Mouse (Mus musculus) hindbrain, embryonic 12.5 days (tissue): ENCODE measurements at regions not wholly inside any gene's neighbourhood (a gene's known extent, or its start where the extent isn't known, plus 50 kb on each side); places are given as distances from the start of the nearest gene placed in this dataset.

Source experiments
- ATAC-seq: fragments of 200-750 bp; cut with Nextera tagmentation; 2 replicates; pipeline ENCODE4 v1.8.0; 2017; ENCODE audit warnings: moderate TSS enrichment; ENCODE audit not compliant: low FRiP score
- H3K27ac ChIP-seq: fragments of 300-500 bp; sonication (generic); 2 replicates; pipeline ENCODE4 v1.5.1; 2016; ENCODE audit warnings: mild to moderate bottlenecking
- H3K27me3 ChIP-seq: fragments of 300-500 bp; sonication (generic); 2 replicates; pipeline ENCODE4 v1.6.1; 2016; ENCODE audit warnings: mild to moderate bottlenecking
- H3K36me3 ChIP-seq: fragments of 300-500 bp; sonication (generic); 2 replicates; pipeline ENCODE4 v1.6.1; 2016; ENCODE audit warnings: mild to moderate bottlenecking
- H3K4me1 ChIP-seq: fragments of 300-500 bp; sonication (generic); 2 replicates; pipeline ENCODE4 v1.6.1; 2016
- H3K4me2 ChIP-seq: fragments of 300-500 bp; sonication (generic); replicated peaks from 2 replicates; pipeline ENCODE4 v1.6.1; 2016; ENCODE audit warnings: mild to moderate bottlenecking
- H3K4me3 ChIP-seq: fragments of 300-500 bp; sonication (generic); 2 replicates; pipeline ENCODE4 v1.5.1; 2016; ENCODE audit warnings: mild to moderate bottlenecking
- H3K9ac ChIP-seq: fragments of 300-500 bp; sonication (generic); 2 replicates; pipeline ENCODE4 v1.6.1; 2016; ENCODE audit warnings: mild to moderate bottlenecking, moderate library complexity
- H3K9me3 ChIP-seq: fragments of 300-500 bp; sonication (generic); replicated peaks from 2 replicates; pipeline ENCODE4 v1.6.1; 2016; ENCODE audit warnings: mild to moderate bottlenecking
- WGBS: fragments of 180-500 bp; shearing (Covaris S2); methylation state at CpG from one replicate; pipeline ENCODE4 v1.1.7; 2016; 5-methylcytosine and 5-hydroxymethylcytosine counted together

GRCm38 (mm10) chr12:32764747-32765146 lies 54.6 kb upstream of the Nampt start:
- Histone ChIP-seq H3K9me3 (no peaks in the 10 kb centered on the region), H3K27me3 (no peaks in the 10 kb centered on the region), H3K4me2 (no peak overlapping the region), H3K9ac (no peak overlapping the region), H3K36me3 (no peaks in the 10 kb centered on the region), H3K27ac (no peak overlapping the region), H3K4me3 (no peak overlapping the region), H3K4me1 (no peaks in the 10 kb centered on the region)
- WGBS: 86% methylated on average over 7 of the region's 7 CpGs
- ATAC-seq: no peak

GRCm38 (mm10) chr12:32765861-32766260 lies 53.5 kb upstream of the Nampt start:
- Histone ChIP-seq H3K9me3 (no peaks in the 10 kb centered on the region), H3K4me1 (no peaks in the 10 kb centered on the region), H3K4me3 (no peak overlapping the region), H3K4me2 (no peak overlapping the region), H3K27me3 (no peaks in the 10 kb centered on the region), H3K9ac (no peak overlapping the region), H3K36me3 (no peaks in the 10 kb centered on the region), H3K27ac (no peak overlapping the region)
- ATAC-seq: no peak

DNA sequence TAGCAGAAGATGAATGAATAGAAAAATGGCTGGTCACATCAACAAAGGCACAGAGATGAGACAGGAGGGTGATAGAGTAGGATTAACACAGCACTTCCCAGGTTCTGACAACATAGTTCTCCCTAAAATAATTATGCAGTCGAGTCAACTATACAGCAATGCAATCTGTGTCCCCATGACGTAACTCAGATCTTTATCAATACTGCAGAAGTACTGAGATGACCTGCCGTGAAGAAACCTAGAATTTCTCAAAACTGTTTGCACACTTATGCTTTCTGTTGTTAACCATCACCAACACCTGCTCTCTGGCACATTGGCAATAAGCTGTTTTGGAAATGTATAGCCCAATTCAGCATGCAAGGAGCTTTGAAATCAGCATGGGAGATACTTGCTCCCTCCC lies 52.8 kb upstream of the Nampt start:
- Histone ChIP-seq H3K4me2 (no peak overlapping the region), H3K9ac (no peak overlapping the region), H3K9me3 (no peaks in the 10 kb centered on the region), H3K27ac (no peak overlapping the region), H3K4me3 (no peak overlapping the region), H3K4me1 (no peaks in the 10 kb centered on the region), H3K27me3 (no peaks in the 10 kb centered on the region), H3K36me3 (no peaks in the 10 kb centered on the region)
- 89% methylated on average over 3 of the region's 3 CpGs for WGBS
- no peak for ATAC-seq

GRCm38 (mm10) chr12:32767206-32768081 lies 51.9 kb upstream of the Nampt start:
- 88% methylated on average over 7 of the region's 7 CpGs for WGBS
- Histone ChIP-seq H3K9ac (no peak overlapping the region), H3K9me3 (no peaks in the 10 kb centered on the region), H3K27me3 (no peaks in the 10 kb centered on the region), H3K4me1 (no peaks in the 10 kb centered on the region), H3K36me3 (no peaks in the 10 kb centered on the region), H3K4me2 (no peak overlapping the region), H3K27ac (no peak overlapping the region), H3K4me3 (no peak overlapping the region)
- ATAC-seq: no peak

DNA sequence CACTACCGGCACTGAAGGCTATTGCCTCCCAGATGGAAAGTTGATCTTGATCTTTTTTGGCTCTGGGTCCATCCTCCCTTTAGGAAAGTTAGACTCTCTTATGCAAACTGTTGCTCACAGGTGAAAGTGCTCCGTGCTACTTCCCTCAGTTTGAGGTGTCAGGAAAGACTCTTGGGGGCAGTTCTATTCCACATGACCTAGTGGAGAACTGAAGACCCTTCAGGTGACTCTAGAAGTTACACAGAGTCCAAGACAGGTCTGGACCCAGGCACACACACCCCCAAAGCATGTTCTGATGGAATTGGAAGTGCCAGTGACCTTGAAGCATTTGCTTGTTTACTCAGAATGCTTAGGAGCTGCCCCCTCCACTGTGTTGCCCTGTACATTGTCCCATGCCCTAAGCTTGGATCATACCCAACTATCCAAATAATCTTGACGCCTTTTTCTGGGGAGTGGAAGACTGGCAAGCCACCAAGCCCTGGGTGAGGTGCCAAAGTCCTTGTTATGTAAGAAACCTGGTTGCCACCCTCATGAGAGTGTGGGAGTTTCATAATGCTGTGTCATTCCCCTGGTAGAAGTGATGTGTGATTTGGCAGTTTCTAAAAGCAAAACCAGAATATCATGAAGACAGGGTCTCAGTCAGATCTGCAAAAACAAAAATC lies 51.1 kb upstream of the Nampt start:
- Histone ChIP-seq H3K27me3 (no peaks in the 10 kb centered on the region), H3K4me2 (no peak overlapping the region), H3K4me3 (no peak overlapping the region), H3K9ac (no peak overlapping the region), H3K4me1 (no peaks in the 10 kb centered on the region), H3K36me3 (no peaks in the 10 kb centered on the region), H3K27ac (no peak overlapping the region), H3K9me3 (no peaks in the 10 kb centered on the region)
- ATAC-seq: no peak
- 77% methylated on average over 3 of the region's 3 CpGs for WGBS

DNA sequence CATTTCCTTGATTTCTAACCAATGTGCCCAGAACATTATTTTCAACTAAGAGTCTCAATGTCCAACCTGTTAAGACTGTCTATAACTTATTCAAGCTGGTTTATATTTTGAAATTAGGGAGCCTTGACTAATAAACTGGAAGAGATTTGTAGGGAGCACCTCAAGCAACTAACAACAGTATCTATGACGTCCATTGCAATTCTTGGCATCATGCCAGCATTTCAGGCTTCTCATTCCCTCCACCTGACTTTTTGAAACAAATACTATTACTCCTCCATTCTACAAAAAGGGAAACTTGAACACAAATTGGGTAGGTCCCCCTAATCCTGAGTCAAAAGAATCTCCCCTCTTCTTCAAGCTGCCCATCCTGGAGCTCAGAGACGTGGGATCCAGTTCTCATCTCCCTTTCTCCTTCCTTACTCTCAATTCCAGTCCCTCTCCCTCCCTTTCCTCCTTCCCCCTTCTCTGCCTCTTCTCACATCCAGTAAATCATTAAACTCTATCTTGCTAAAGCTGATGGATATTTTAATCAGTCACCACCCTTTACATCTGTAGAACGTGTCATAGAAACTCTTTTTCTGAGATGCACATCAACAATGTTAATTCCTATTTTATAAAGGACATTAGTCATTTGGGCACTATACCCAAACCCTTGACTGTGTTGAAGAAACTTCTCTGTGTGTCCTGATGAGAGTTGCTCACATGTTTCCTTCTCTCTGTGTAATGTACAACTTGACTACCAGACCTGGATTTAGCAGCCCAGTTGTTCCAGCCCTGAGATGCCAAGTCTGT lies 50.4 kb upstream of the Nampt start:
- Histone ChIP-seq H3K36me3 (no peaks in the 10 kb centered on the region), H3K4me1 (no peaks in the 10 kb centered on the region), H3K4me3 (no peak overlapping the region), H3K9me3 (no peaks in the 10 kb centered on the region), H3K27me3 (no peaks in the 10 kb centered on the region), H3K27ac (no peak overlapping the region), H3K4me2 (no peak overlapping the region), H3K9ac (no peak overlapping the region)
- ATAC-seq: no peak
- 75% methylated on average over 3 of the region's 3 CpGs for WGBS
